Mouse (Mus musculus): Measurements from ENCODE around the gene Ube2k. TPM values are rescaled to one million over a fixed set of nuclear protein-coding genes. Genes with fewer than 3 reads are reported as not detected.

Ube2k gene
- 19.3 and 22.7 TPM in 2 replicates for polyA plus RNA-seq (2012; rRNA removed)

GRCm38 (mm10) chr5:65536751-65537419, at the start of gene Ube2k, which contains the start of gene Smim14:
Gene Ube2k (plus strand): TSS chr5:65537233.
Gene Smim14 (minus strand): TSS chr5:65537184.
- under 1% methylated on average over 63 of the region's 66 CpGs for WGBS
- no peak for DNase-seq (ENCODE audit: low read depth, low spot score)

GRCm38 (mm10) chr5:65487381-65487780, 49.7 kb upstream of the Ube2k start:
- 78% methylated on average over 10 of the region's 10 CpGs for WGBS
- no peak for DNase-seq (ENCODE audit: low read depth, low spot score)

- WGBS = 15% methylated on average over 7 of the region's 7 CpGs
These were observed 48.3 kb upstream of the Ube2k start for GRCm38 (mm10) chr5:65488725-65489124.

GRCm38 (mm10) chr5:65489830-65490229, 47.2 kb upstream of the Ube2k start:
- no peak for DNase-seq (ENCODE audit: low read depth, low spot score)
- WGBS = 32% methylated on average over 4 of the region's 4 CpGs

More at GRCm38 (mm10) chr5:65488725-65489124, 48.3 kb upstream of the Ube2k start:
- DNase-seq (ENCODE audit: low read depth, low spot score) = no peak

- no peak for DNase-seq (ENCODE audit: low read depth, low spot score)
- WGBS = under 1% methylated on average over 57 of the region's 57 CpGs
These were observed 45.0 kb upstream of the Ube2k start for GRCm38 (mm10) chr5:65491767-65492715.

- DNase-seq (ENCODE audit: low read depth, low spot score) = no peak
- under 1% methylated on average over 69 of the region's 69 CpGs for WGBS
These were observed 44.1 kb upstream of the Ube2k start, which contains the start of gene Gm43552 for GRCm38 (mm10) chr5:65492716-65493531. Gene Gm43552 (minus strand): TSS chr5:65492833.

GRCm38 (mm10) chr5:65500231-65500630, 36.8 kb upstream of the Ube2k start:
- no peak for DNase-seq (ENCODE audit: low read depth, low spot score)
- 89% methylated on average over 7 of the region's 7 CpGs for WGBS

- WGBS = 38% methylated on average over 9 of the region's 9 CpGs
- DNase-seq (ENCODE audit: low read depth, low spot score) = no peak
These were observed 35.6 kb upstream of the Ube2k start for GRCm38 (mm10) chr5:65501407-65501806.

- no peak for DNase-seq (ENCODE audit: low read depth, low spot score)
- 22% methylated on average over 8 of the region's 8 CpGs for WGBS
These were observed 31.2 kb upstream of the Ube2k start for GRCm38 (mm10) chr5:65505786-65506185.

GRCm38 (mm10) chr5:65508395-65508794, 28.6 kb upstream of the Ube2k start:
- no peak for DNase-seq (ENCODE audit: low read depth, low spot score)
- 80% methylated on average over 8 of the region's 8 CpGs for WGBS

- 29% methylated on average over 3 of the region's 3 CpGs for WGBS
- no peak for DNase-seq (ENCODE audit: low read depth, low spot score)
These were observed 23.5 kb upstream of the Ube2k start for GRCm38 (mm10) chr5:65513506-65513905.

GRCm38 (mm10) chr5:65514635-65515278, 22.3 kb upstream of the Ube2k start:
- DNase-seq (ENCODE audit: low read depth, low spot score) = no peak
- 17% methylated on average over 5 of the region's 5 CpGs for WGBS

GRCm38 (mm10) chr5:65521803-65522202, 15.2 kb upstream of the Ube2k start:
- DNase-seq (ENCODE audit: low read depth, low spot score) = no peak
- WGBS = 87% methylated on average over 1 of the region's 1 CpGs

- no peak for DNase-seq (ENCODE audit: low read depth, low spot score)
- 43% methylated on average over 4 of the region's 4 CpGs for WGBS
These were observed 12.2 kb upstream of the Ube2k start for GRCm38 (mm10) chr5:65524831-65525230.

- WGBS = 37% methylated on average over 8 of the region's 8 CpGs
- no peak for DNase-seq (ENCODE audit: low read depth, low spot score)
These were observed 11.2 kb upstream of the Ube2k start for GRCm38 (mm10) chr5:65525674-65526443.

- no peak for DNase-seq (ENCODE audit: low read depth, low spot score)
These were observed 5.8 kb upstream of the Ube2k start for GRCm38 (mm10) chr5:65531283-65531682.

GRCm38 (mm10) chr5:65534496-65534895, 2.5 kb upstream of the Ube2k start:
- no peak for DNase-seq (ENCODE audit: low read depth, low spot score)
- WGBS = 78% methylated on average over 4 of the region's 4 CpGs

More at GRCm38 (mm10) chr5:65531283-65531682, 5.8 kb upstream of the Ube2k start:
- 86% methylated on average over 3 of the region's 3 CpGs for WGBS

- no peak for DNase-seq (ENCODE audit: low read depth, low spot score)
- WGBS = 46% methylated on average over 5 of the region's 5 CpGs
These were observed 1.5 kb upstream of the Ube2k start for GRCm38 (mm10) chr5:65535457-65536067.

Data from large intestine, adult 2 months (tissue).